Mouse (Mus musculus) hindbrain, embryonic 12.5 days (tissue): Measurements from ENCODE around the gene Zscan12. TPM values are rescaled to one million over a fixed set of nuclear protein-coding genes. Genes with fewer than 3 reads are reported as not detected.

Experiments used
- microRNA-seq: library from miRNA; unstranded; fragments of <30 nt; microRNA quantifications from one replicate; pipeline ENCODE4, GENCODE M21; 2017
- polyA plus RNA-seq: library from polyadenylated mRNA; unstranded; fragments of >200 nt; fragmentation: Nextera tagmentation; extraction: Ambion mirVana; gene quantifications from 2 replicates; pipeline ENCODE4 v1.2.1, GENCODE M21; 2016

The Zscan12 gene
- polyA plus RNA-seq, 1 experiment from 2014 or later = 17.0 TPM

Small RNA genes lying within 50 kb of the gene (microRNA-seq; reads per million reads assigned to microRNA genes)
- gene Mir6942 = not detected

Other genes with a start within 250 kb of the Zscan12 start
- not detected in 2 replicates for gene Olfr263, start 233.2 kb upstream of the Zscan12 start, polyA plus RNA-seq
- gene Olfr1368, start 217.0 kb upstream of the Zscan12 start, polyA plus RNA-seq = not detected in 2 replicates
- 127 and 130 TPM in 2 replicates for gene Trim27, start 183.4 kb upstream of the Zscan12 start, polyA plus RNA-seq
- not detected in 2 replicates for gene Gpx5, start 70.1 kb upstream of the Zscan12 start, polyA plus RNA-seq
- gene Gpx6, start 50.7 kb upstream of the Zscan12 start, polyA plus RNA-seq = 0.85 TPM in 1 of 2 replicates, not detected in the other
- gene Olfr1367, start 15.9 kb upstream of the Zscan12 start, polyA plus RNA-seq = not detected in 2 replicates
- gene Zkscan3, start 39.9 kb downstream of the Zscan12 start, polyA plus RNA-seq = 91.0 and 96.2 TPM in 2 replicates
- gene Pgbd1, start 78.2 kb downstream of the Zscan12 start, polyA plus RNA-seq = 4.2 and 4.9 TPM in 2 replicates
- gene Zscan26, start 90.9 kb downstream of the Zscan12 start, polyA plus RNA-seq = 23.4 and 26.2 TPM in 2 replicates
- gene Nkapl, start 105.7 kb downstream of the Zscan12 start, polyA plus RNA-seq = 2.5 and 2.7 TPM in 2 replicates
- gene Zkscan4, start 116.1 kb downstream of the Zscan12 start, polyA plus RNA-seq = 6.8 and 7.0 TPM in 2 replicates
- not detected in 2 replicates for gene Gm10065, start 116.6 kb downstream of the Zscan12 start, polyA plus RNA-seq
- 0.16 and 0.40 TPM in 2 replicates for gene AK157302, start 132.4 kb downstream of the Zscan12 start, polyA plus RNA-seq
- gene Gm11273, start 138.6 kb downstream of the Zscan12 start, polyA plus RNA-seq = 2.6 and 4.2 TPM in 2 replicates
- gene Zkscan8, start 168.3 kb downstream of the Zscan12 start, polyA plus RNA-seq = 9.0 and 9.8 TPM in 2 replicates
- gene Olfr1366, start 180.0 kb downstream of the Zscan12 start, polyA plus RNA-seq = 0.20 and 0.22 TPM in 2 replicates
- gene Olfr1535, start 197.1 kb downstream of the Zscan12 start, polyA plus RNA-seq = not detected in 2 replicates
- not detected in 2 replicates for gene Olfr1364, start 218.9 kb downstream of the Zscan12 start, polyA plus RNA-seq